Mouse (Mus musculus): ENCODE measurements at regions not wholly inside any gene's neighbourhood (a gene's known extent, or its start where the extent isn't known, plus 50 kb on each side); places are given as distances from the start of the nearest gene placed in this dataset.

DNA sequence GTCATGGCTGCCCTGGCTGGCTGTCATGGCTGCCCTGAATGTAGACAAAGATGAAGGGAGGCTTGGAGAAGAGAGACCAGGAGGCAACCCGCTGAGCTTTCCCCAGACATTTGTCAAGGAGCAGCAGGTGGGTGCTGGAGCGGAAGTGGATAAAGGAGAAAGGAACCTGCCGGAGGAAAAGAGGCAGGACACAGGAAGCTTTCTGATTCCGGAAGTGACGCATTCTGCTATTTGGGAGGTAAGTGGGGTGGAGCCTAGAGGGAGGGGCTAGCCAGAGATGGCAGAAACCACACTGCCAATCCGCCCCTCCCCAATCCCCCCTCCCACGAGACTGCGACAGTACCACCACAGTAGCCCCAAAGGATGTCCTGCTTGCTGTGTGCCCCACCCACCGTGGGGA is 80.1 kb downstream of the Gm572 start:
- WGBS, result 79% methylated on average over 9 of the region's 9 CpGs
- Histone ChIP-seq H3K4me2 (replicated peaks) (no peak overlapping the region), H3K27ac (no peak overlapping the region), H3K9me3 (no peaks in the 10 kb centered on the region), H3K4me3 (no peak overlapping the region), H3K4me1 (0 out of 2 replicates have a peak, but pooled peaks cover 7% of the 10 kb centered on the region), H3K9ac (no peak overlapping the region), H3K27me3 (no peaks in the 10 kb centered on the region), H3K36me3 (no peaks in the 10 kb centered on the region)
- no peak for ATAC-seq (ENCODE audit: insufficient number of reproducible peaks, insufficient read depth, low FRiP score, low TSS enrichment)

DNA sequence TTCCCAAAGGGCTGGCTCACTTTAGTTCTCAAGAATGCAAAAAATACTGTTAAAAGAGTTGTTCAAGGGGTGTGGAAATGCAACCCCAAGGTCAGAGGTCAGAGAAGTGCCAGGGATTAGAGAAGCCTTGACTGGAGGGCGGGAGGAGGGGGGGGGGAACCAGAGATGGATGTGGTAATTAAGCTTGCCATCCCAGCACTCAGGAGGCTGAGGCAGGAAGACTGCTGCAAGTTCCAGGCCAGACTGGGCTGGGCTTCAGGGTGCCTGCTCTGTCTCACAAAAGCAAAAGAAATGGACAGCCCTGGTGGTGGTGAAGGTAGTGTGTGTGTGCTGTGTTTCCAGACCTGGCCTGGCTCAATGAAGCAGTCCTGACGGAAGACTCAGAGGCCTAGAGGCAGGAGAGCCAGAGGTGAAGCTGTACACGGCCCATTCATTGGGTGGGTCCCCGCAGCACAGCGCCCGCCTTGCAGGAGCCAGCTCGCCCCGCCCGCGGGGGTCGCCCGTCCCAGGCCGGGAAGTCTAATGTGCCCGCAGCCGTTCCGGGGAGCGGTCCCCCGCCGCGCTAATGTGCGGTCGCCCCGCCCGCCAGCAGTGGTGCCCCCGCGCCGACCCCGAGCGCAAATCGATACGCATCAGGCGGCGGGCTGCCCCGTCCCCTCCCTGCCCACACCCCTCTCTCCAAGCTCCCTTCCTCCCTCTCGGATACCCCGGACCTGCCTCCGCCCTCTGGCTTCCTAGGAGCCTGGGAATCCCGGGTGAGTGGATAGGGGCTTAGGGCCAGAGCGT is 80.1 kb upstream of the Casz1 start:
- ATAC-seq (ENCODE audit: insufficient number of reproducible peaks, insufficient read depth, low FRiP score, low TSS enrichment), result peak; percentile 71; the same call in 1 of the 2 replicates
- Histone ChIP-seq H3K9me3 (no peaks in the 10 kb centered on the region), H3K4me1 (0 out of 2 replicates have a peak, but pooled peaks cover 7% of the 10 kb centered on the region), H3K36me3 (no peaks in the 10 kb centered on the region), H3K9ac (peak overlapping the region; percentile 41; the same call in 1 of the 2 replicates), H3K4me2 (replicated peaks) (peak overlapping the region; percentile 69), H3K27me3 (no peaks in the 10 kb centered on the region), H3K27ac (no peak overlapping the region), H3K4me3 (peak overlapping the region; percentile 30)
- WGBS, result 3% methylated on average over 30 of the region's 39 CpGs

DNA sequence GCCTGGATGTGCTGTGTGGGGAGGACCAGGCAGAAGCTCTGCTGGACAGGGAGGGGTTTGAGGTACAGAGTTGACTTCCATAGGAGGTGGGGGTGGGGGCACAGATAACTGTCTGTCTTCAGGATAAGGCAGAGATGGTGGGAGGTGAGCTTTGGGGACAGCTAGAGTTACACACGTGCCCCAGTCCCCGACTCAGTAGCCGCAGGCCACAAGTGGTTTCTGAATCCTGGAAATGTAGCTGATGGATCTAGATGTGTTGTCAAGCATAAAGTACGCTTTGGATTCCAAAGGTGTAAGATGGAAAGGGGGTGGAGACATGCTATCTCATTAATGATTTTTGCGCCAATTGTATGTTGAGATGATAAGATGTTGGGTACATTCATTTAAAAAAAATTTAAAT is 75.4 kb upstream of the Casz1 start:
- no peak overlapping the region for H3K4me2 ChIP-seq (replicated peaks)
- H3K4me1 ChIP-seq, result 0 out of 2 replicates have a peak, but pooled peaks cover 7% of the 10 kb centered on the region
- H3K27me3 ChIP-seq, result no peaks in the 10 kb centered on the region
- no peak overlapping the region for H3K4me3 ChIP-seq
- no peaks in the 10 kb centered on the region for H3K9me3 ChIP-seq
- H3K36me3 ChIP-seq, result no peaks in the 10 kb centered on the region
- 86% methylated on average over 5 of the region's 5 CpGs for WGBS
- no peak overlapping the region for H3K9ac ChIP-seq
- ATAC-seq (ENCODE audit: insufficient number of reproducible peaks, insufficient read depth, low FRiP score, low TSS enrichment), result no peak
- no peak overlapping the region for H3K27ac ChIP-seq

DNA sequence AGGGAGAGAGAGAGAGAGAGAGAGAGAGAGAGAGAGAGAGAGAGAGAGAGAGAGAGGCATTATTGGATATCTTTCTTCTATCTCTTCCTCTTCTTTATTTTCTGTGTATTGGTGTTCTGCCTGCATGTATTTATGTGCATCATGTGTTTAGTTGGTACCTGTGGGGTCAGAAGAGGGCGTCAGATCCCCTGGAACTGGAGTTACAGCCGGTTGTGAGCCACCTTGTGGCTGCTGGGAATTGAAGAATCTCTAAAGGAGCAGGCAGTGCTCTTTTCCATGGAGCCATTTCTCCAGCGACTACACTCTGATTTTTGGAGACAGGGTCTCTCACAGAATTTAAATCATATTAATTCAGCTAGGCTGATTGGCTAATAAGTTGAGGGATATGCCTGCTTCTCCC is 72.6 kb upstream of the Casz1 start:
- WGBS, result 56% methylated on average over 3 of the region's 3 CpGs
- H3K4me1 ChIP-seq, result 0 out of 2 replicates have a peak, but pooled peaks cover 7% of the 10 kb centered on the region
- H3K9ac ChIP-seq, result no peak overlapping the region
- no peak for ATAC-seq (ENCODE audit: insufficient number of reproducible peaks, insufficient read depth, low FRiP score, low TSS enrichment)
- H3K9me3 ChIP-seq, result no peaks in the 10 kb centered on the region
- H3K36me3 ChIP-seq, result no peaks in the 10 kb centered on the region
- no peak overlapping the region for H3K4me3 ChIP-seq
- H3K4me2 ChIP-seq (replicated peaks), result no peak overlapping the region
- H3K27me3 ChIP-seq, result peaks cover 16% of the 10 kb centered on the region; the same call in 1 of the 2 replicates
- H3K27ac ChIP-seq, result no peak overlapping the region

DNA sequence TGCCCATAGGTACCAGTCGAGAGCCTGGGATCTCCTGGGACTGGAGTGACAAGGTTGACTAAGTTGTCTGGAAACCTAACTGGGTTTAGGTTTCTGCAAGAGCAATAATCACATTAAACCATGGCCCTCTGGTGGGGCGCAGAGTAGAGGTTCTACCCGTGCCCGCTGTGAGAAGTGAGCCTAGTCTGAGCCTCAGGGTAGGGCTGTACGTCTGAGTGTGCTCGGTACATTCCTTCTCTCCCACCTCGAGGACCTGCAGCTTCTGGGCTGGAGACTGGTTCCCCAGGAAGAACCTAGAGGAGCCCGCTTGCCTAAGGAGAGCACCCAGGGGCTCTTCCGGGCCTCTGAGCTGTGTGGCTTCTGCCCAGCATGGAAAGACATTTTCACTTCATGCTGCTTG is 70.2 kb upstream of the Casz1 start:
- no peak overlapping the region for H3K9ac ChIP-seq
- H3K4me2 ChIP-seq (replicated peaks), result no peak overlapping the region
- 0 out of 2 replicates have a peak, but pooled peaks have one; percentile 24 for ATAC-seq (ENCODE audit: insufficient number of reproducible peaks, insufficient read depth, low FRiP score, low TSS enrichment)
- H3K27me3 ChIP-seq, result peaks cover 24% of the 10 kb centered on the region
- H3K4me1 ChIP-seq, result 0 out of 2 replicates have a peak, but pooled peaks cover 7% of the 10 kb centered on the region
- no peaks in the 10 kb centered on the region for H3K9me3 ChIP-seq
- H3K27ac ChIP-seq, result no peak overlapping the region
- H3K36me3 ChIP-seq, result no peaks in the 10 kb centered on the region
- WGBS, result 68% methylated on average over 9 of the region's 9 CpGs
- no peak overlapping the region for H3K4me3 ChIP-seq

DNA sequence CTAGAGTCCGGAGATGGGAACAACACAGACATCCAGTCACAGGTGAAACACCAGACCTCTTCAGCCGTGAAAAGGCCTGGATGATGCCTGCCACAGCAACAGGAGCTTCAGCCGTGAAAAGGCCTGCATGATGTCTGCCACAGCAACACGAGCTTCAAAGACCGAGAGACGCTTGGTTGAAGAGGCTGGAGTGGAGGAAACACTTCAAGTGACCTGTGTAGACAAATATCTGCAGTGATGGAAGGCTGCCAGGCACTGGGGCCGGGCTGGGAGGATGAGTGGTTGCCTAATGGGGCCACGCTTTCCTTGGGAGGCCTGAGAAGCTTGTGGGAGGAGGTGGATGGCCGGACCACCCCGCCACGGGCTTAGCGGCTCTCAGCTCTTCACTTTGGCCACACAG is 69.7 kb upstream of the Casz1 start:
- WGBS, result 68% methylated on average over 12 of the region's 12 CpGs
- ATAC-seq (ENCODE audit: insufficient number of reproducible peaks, insufficient read depth, low FRiP score, low TSS enrichment), result no peak
- Histone ChIP-seq H3K9me3 (no peaks in the 10 kb centered on the region), H3K4me2 (replicated peaks) (no peak overlapping the region), H3K9ac (no peak overlapping the region), H3K36me3 (no peaks in the 10 kb centered on the region), H3K27ac (no peak overlapping the region), H3K4me1 (0 out of 2 replicates have a peak, but pooled peaks cover 7% of the 10 kb centered on the region), H3K4me3 (no peak overlapping the region), H3K27me3 (peaks cover 28% of the 10 kb centered on the region)

DNA sequence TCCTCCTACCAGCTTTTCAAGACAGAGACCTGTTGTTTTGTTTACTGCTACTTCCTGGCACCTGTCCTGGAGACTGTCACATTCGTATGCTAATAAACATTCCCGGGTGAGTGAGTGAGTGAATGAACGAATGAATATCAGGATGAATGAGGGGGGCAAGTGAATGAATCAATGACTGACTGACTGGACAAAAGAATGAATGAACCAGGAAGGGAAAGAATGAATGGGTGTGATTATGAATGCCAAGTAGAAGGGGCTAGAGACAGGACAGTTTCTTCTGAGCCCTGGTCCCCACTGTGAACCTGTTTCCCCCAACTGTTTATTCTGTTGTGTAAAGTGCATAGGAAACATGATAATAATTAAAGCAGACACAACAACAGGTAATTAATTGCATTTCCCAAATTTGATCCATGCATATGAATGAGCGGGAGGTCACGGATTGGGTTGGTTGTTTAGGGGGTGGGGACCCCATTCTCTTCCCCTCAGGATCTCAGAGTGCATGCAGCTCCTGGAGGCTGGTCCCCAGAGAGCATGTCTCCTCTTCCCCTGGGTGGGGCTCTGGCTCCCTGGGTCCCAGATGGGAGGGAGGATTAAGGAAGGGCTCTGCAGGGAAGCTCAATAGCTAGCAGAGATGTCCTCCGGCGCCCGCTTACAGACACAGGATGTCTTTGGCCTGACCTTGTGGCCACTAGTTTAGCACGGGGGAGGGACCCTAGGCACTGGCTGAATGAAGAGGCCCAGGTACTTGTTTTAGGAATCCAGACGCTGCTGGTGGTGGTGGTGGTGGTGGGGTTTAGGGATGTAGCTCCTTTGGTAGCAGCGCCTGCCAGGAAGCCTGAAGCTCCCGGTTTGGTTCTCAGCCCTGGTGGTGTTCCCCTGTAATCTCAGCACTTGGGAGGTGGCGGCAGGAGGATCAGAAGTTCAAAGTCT is 65.4 kb upstream of the Casz1 start:
- Histone ChIP-seq H3K27ac (no peak overlapping the region), H3K4me3 (no peak overlapping the region)

DNA sequence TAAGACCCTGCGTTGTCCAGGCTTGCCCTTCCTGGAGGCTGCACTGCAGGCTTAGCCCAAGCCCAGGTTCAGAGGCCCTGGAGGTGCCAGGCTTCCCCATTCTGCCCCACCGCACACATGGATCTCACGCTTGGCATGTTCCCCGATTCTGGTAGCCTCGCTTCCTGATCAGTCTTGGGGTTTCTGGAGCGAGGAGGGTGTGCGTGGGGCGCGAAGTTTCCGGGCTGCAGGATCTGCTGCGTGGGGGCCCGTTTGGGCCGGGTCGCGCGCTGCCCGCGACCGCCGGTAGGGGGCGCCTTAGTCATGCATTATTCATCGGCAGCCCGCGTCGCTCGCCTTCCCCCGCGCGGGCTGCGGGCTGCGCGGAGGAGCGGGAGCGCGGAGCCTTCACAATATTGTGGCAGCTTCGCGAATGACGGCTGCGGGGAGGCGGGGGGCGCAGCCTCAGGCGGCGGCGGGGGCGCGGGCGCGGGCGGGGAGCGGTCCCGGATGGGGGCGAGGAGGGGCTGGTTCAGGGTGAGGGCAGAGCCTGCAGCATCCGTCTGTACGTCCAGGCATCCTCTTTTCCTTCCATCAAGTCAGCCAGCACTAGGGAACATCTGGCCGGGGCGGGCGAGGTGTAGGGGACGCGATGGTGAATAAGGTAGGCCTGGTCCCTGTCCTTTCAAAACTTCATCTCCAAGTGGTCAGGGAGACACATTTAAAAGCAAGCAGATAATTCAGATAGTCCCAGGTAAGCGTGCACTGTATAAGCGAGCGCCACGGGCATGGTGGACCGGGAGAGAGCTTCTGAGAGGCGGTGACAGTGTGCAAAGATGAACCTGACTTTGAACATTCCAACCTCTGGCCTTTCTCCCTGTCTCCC is 61.4 kb upstream of the Casz1 start:
- Histone ChIP-seq H3K36me3 (no peaks in the 10 kb centered on the region), H3K27me3 (peaks cover 49% of the 10 kb centered on the region), H3K27ac (no peak overlapping the region), H3K4me3 (peak overlapping the region; percentile 44), H3K4me1 (peaks cover 28% of the 10 kb centered on the region), H3K9ac (peak overlapping the region; percentile 37; the same call in 1 of the 2 replicates), H3K4me2 (replicated peaks) (peak overlapping the region; percentile 80), H3K9me3 (no peaks in the 10 kb centered on the region)
- 0 out of 2 replicates have a peak, but pooled peaks have one; percentile 47 for ATAC-seq (ENCODE audit: insufficient number of reproducible peaks, insufficient read depth, low FRiP score, low TSS enrichment)
- WGBS, result 4% methylated on average over 64 of the region's 65 CpGs

More for the DNA sequence above, 65.4 kb upstream of the Casz1 start:
- 29% methylated on average over 13 of the region's 13 CpGs for WGBS
- H3K4me2 ChIP-seq (replicated peaks), result no peak overlapping the region
- no peak overlapping the region for H3K9ac ChIP-seq
- H3K4me1 ChIP-seq, result peaks cover 21% of the 10 kb centered on the region
- no peak for ATAC-seq (ENCODE audit: insufficient number of reproducible peaks, insufficient read depth, low FRiP score, low TSS enrichment)
- H3K27me3 ChIP-seq, result peaks cover 52% of the 10 kb centered on the region
- no peaks in the 10 kb centered on the region for H3K9me3 ChIP-seq
- H3K36me3 ChIP-seq, result no peaks in the 10 kb centered on the region

DNA sequence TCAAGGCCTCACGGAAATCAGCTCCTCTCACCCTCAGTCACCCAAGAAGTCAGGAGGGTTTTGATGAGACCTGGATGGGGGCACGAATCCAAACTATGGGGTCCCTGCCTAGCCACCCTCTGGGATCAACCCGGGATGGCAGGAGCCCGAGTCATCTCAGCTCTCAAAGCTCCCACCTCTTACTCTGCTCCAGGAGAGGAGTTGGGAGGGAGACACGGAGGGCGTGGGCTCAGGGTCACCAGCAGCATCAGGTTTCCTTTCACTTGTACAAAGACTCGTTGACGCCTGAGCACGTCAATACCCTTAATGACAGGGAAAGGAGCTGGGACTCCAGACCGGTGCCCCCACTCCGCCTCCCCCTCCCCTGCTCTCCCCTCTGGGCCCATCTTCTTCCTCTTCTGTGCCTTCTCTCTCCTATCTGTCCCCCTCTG is 60.8 kb upstream of the Casz1 start:
- Histone ChIP-seq H3K36me3 (no peaks in the 10 kb centered on the region), H3K4me3 (no peak overlapping the region), H3K27ac (no peak overlapping the region), H3K27me3 (peaks cover 53% of the 10 kb centered on the region), H3K4me1 (peaks cover 28% of the 10 kb centered on the region), H3K4me2 (replicated peaks) (peak overlapping the region; percentile 80), H3K9me3 (no peaks in the 10 kb centered on the region), H3K9ac (no peak overlapping the region)
- no peak for ATAC-seq (ENCODE audit: insufficient number of reproducible peaks, insufficient read depth, low FRiP score, low TSS enrichment)
- 12% methylated on average over 11 of the region's 11 CpGs for WGBS

DNA sequence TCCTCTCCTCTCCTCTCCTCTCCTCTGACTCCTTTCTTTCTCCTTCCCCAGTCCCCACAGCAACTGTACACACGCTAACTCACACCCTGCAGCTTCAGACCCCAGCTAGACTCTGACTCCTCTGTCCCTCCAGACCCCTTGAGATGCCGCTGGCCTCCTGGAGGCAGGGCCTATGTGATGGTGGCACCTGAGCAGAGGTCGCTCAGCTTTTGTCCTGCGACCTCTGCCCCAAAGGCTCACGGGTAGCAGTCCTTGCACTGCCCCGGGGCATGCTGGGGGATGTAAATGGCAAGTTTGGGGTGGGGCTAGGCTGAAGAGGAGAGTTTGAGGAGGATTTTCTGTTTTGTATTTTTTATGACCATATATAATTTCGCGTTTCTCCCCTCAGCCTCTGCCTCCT is 60.2 kb upstream of the Casz1 start:
- H3K27me3 ChIP-seq, result peaks cover 56% of the 10 kb centered on the region
- no peak for ATAC-seq (ENCODE audit: insufficient number of reproducible peaks, insufficient read depth, low FRiP score, low TSS enrichment)

More for the DNA sequence above, 60.2 kb upstream of the Casz1 start:
- H3K9ac ChIP-seq, result no peak overlapping the region
- peaks cover 28% of the 10 kb centered on the region for H3K4me1 ChIP-seq
- H3K27ac ChIP-seq, result no peak overlapping the region
- H3K36me3 ChIP-seq, result no peaks in the 10 kb centered on the region
- H3K9me3 ChIP-seq, result no peaks in the 10 kb centered on the region
- no peak overlapping the region for H3K4me2 ChIP-seq (replicated peaks)
- 43% methylated on average over 8 of the region's 8 CpGs for WGBS
- H3K4me3 ChIP-seq, result no peak overlapping the region
